Mouse (Mus musculus): ENCODE data around the gene Arhgap15.

Gene Arhgap15

DNA sequence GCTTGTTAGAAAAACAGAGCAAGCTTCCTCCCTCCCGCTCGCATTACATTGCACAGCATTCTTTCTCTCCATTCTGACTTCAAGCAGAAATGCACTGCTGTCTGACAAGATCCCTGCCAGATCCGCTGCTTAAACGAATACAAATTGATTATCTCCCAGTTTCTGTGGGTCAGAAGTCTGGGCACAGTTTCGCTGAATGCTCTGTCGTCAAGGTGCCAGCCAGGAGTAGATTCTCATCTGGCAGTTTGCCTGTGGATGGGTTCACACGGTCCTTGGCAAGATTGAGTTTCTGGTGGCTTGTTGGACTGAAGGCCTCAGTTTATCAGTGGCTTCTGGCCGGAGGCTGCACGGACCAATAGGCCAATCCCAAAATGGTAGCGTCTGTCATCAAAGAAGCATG, 435.9 kb downstream of the Arhgap15 start:
- DNase-seq (ENCODE audit: low read depth, low spot score): no peak

DNA sequence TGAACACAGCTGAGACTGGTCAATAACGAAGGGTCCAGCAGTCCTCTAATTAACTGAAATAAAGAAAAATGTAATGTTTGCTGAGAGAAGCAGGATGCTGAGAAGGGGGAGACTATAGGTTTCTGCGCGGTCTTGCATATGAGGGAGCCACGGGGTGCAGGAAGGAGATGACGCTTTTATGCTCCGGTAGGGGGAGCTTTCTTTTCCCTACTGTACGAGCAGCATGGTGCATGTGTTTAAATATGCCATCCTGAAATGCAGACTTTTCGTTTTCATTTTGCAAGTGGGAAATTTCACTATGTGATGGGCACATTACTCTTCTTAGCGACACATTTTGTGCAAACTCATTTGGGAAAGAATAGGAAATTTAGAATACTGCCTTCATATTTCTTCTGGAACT, 442.1 kb downstream of the Arhgap15 start:
- no peak for DNase-seq (ENCODE audit: low read depth, low spot score)

DNA sequence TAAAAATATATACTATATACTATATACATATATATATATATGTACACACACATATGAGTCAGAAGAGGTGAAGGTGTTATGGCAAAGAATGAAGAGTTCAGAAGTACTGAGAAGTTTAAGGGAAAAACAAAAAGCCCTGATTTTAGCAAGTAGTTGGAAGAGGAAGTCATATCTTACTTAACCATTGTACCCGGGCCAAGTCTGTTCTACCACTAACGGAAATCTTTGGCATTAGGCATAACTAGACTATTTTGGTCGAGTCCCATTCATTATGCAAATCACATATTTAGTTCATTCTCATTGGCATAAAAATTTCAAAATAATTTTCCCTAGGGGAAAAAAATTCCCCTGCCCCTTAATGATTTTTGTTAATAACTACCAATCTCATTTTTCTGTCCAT, 443.4 kb downstream of the Arhgap15 start:
- DNase-seq (ENCODE audit: low read depth, low spot score): no peak

DNA sequence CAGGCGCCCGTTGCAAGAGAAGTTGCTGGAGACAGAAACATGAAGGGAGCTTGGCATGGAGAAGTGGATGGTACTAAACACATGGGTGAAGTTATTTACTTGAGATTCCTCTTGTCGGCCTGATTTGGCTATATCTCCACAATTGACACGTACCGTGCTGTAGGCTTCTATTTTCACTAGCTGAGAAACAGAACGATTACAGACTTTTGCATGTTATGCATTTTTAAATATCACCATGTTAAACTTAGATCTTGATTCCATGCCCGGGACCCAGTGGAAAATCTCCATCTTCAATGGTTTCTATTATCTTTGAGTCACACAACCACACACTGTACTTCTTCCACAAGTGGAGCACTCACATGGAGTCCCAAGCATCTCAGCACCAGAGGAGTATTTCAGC, 466.9 kb downstream of the Arhgap15 start:
- no peak for DNase-seq (ENCODE audit: low read depth, low spot score)

DNA sequence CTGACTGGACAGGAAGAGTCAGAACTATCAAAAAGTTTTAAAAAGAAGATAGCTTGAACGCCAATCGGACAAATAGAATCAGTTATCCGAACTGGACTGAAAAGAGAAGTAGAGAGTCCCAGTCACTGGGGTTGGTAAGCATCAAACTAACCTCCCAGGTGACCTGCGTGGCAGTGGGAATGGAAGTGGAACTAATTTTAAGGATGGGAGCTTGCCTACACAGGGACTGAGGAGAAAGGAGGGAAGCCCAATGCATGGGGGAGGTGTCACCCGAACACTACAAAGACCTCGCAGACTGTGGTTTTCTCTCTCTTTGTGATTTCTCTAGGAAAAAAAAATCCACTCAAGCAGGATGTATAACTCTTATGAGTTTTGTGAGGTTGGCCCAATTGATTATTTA, 469.2 kb downstream of the Arhgap15 start:
- DNase-seq (ENCODE audit: low read depth, low spot score): no peak

DNA sequence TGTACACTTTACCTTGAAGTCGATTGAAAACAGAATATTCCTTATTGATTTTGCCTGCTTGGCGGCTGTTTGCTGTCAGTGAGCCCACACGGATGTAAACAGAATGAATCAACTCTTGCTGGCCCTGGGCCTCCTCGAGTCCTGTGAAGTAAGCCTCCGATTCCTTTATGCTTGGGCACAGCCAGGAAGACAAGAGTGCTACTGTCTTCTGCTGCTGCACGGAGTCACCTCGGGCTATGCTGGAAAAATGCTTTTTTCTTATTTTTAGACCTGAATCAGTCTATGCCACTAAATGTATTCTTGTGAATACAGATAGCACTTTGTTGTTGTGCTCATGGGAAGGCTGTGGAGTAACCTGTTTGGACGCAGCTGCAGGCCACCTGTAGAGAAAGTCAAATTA, 469.7 kb downstream of the Arhgap15 start:
- no peak for DNase-seq (ENCODE audit: low read depth, low spot score)

DNA sequence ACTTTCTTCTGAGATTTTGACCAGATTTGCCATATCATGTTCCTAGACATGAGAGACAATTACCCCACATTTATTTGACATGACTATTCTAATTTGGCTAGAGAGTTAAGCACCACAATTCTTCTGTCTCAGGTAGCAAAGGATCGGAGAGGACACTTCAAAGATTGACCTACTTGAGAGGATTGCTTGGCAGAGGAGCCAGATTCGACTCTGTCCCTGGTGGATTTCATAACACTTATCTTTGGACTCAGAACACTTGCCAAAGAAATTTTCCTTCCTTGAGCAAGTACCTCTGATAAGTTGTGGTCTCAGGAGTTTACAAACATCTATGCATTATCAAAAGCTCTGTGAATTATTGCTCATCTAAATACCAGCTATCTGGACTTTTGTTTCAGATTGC, 473.1 kb downstream of the Arhgap15 start:
- no peak for DNase-seq (ENCODE audit: low read depth, low spot score)

DNA sequence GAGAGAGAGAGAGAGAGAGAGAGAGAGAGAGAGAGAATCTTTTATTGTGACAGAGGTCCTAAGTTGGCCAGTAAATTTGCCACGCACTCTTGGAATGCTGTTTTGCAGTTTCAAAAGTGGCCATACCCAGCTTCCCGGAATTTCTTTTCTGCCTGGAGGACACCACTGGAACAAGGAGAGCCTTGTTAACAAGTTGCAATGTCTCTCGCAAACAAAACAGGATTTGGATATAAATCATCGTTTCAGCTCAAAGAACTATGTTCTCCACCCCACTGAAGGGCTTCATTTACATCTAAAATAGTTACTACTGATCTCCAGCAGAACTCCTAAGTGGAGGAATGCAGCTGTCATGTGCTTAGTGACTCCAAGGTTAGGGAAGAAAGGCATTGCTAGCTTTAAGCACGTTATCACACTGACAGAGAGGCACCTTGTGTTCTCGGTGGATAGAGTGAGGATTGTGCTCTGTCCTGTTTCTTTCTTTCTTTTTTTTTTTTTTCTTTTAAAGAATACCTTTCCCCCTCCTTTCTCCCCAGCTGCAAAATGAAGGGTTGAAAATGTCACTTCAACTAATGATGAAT, 473.6 kb downstream of the Arhgap15 start:
- no peak for DNase-seq (ENCODE audit: low read depth, low spot score)

DNA sequence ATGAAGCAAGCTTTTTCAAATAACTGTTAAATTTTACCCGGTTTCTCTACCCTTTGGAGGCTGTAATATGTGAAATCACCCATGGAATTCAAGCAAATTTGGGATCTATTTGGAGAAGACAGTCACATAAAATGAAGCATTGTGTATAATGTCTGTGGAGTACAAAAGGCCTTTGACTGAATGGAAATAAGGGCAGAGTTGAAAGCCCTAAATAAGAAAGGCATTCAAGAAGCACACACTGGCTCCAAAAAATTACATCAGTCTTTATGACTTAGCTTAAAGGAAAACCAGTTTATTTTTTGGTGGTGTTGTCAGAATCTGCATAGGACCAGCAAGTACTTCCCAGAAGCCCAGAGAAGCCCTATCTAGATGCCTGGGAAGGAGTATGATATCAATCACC, 486.2 kb downstream of the Arhgap15 start:
- no peak for DNase-seq (ENCODE audit: low read depth, low spot score)

DNA sequence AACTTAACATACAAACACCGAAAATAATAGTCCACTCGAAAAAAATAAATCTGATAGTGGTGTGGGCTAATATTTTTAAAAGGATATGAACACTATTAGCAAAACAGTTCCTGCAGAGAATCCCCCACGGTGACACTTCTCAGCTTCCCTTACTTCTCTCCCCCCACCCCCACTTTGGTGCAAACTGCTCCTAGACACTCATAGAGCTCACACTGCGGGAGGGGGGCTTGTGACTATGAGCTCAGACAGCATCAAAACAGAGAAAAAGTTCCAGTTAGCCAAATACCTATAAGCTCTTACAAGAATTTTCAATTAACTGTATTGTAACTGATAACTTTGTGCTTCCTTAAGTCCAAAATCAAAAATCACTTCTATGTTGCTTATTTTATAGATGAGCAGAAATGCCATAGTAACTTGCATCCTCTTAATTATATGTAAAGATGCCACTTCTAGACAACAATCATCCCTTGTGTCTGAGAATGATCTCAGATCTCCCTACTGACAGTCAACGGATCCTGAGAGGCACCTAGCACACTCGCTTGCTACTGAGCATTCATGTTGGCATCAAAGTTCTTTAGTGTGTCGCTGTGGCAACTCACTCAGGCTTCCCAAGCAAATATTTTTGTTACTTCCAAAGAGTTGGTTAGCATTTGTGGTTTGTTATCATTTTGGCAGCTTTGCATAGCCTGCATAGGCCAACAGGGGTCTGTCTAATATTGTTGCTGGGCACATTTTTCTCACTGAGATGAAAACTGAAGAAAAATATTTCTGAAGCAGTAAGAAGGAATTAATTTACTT, 493.2 kb downstream of the Arhgap15 start:
- DNase-seq (ENCODE audit: low read depth, low spot score): no peak

DNA sequence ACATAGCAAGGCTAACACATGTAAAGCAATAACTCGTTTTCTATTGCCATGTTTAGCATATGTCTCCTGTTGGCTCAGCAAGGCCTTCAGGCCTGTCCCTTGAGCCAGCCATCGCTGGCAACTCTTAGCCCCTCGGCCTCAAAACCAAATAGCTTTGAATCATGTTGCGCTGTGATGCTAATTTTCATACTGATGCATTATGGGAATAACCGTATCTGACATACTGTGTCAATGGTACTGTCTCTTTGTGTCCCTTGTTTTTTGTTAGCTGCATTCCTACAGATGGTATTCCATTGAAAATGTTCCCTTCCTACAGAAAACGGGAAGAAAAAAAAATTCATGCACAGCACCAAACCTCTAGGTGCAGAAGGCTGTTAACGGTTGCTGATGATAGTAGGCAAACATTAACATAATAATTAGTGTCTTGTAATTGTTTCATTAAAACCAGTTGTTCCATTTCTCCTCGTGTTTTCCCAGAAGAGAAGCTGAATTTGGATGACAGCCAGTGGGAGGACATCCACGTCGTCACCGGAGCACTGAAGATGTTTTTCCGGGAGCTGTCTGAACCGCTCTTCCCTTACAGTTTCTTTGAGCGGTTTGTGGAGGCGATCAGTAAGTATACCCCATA, 494.1 kb downstream of the Arhgap15 start:
- no peak for DNase-seq (ENCODE audit: low read depth, low spot score)

DNA sequence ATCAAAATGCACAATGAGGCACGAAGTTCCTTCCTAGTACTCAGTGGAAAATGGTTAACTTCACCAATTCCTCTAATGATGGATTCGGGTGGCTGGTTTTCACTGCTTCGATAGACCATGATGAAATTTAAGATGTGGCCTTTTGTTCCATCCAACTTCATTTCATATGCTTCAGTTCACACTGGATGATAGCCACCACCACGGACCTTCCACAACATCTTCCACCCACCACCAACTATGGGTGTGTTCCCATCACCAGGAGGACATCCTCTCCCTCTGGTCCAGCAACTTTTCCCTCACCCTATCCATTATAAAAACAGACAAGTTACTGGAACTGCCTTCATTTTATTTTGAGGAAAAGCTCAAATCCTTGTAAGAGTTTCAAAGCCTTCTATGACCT, 506.7 kb downstream of the Arhgap15 start:
- DNase-seq (ENCODE audit: low read depth, low spot score): no peak

DNA sequence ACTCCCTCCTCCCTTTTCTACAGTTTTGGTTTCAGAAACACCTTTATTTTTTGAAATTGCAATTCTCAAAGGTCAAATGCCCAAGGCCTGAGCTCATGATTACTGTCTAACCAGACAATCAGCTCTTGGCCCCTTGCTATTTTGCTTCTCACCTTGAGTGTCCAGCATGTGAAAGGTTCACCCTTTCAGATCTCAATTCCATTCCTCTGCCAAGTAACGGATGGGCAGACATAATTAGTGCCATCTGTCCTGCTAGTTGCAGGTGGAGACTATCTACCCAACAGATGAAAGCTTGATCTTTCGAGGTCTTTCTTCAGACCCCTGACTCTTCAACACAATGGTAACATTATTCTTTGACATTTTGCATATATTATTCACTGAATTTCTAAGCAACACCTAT, 509.3 kb downstream of the Arhgap15 start:
- DNase-seq (ENCODE audit: low read depth, low spot score): no peak

DNA sequence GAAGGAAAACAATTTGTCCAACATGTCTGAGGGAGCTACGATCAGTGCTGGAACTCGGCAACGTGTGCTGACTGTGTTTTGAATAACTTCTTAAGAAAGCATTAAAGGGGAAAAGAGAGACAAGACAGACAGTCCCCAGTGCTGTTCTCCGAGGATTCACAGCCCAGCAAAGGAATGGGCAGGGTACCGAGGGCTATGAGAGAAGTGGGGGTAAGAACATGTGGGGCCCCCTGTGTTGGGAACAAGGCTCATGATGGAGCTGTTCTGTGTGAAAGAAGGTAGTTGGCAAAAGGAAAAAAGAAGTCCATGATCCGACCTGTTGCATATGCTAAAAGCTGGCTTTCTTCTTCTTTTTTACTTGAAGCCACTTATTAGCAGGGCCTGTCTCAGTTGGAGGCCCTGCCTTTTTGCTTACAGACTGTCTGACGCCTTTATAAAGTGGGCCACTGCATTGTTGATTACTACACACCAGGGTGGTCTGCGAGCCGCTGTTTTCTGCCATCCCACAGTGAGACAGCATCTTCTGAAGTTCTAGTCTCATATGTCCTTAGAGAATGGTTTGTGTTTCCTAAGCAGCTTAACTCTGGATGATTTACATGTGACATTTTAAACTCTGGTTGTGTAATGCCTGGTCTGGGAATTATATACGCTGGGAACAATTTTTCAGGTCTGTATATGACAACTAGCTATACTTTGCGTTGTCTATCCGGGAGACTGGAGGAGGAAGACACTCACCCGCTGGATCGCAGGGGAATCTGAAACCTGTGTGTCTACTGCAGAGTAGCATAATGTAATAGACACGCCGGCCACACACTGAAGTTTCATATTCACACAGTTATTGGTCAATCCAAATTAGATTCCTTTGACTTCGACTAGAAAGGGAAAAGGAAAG, 523.1 kb downstream of the Arhgap15 start:
- no peak for DNase-seq (ENCODE audit: low read depth, low spot score)

DNA sequence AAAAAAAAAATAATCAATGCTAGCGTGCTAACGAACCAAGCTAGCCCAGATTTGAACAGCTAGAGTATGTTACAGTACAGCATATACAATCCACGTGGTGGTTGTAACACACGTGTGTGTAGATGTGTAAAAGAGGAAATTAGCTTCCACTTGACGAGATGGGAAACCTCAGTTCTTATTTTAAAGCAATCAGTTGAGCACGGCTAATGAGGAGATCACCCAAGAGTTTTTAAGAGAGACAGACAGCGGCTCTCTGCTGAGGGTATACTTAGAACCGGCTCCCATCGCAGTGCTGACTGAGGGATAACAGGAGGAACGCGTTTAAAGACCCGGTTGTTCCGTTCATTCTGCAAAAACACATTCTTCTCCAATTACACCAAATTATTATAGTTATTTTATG, 524.0 kb downstream of the Arhgap15 start:
- DNase-seq (ENCODE audit: low read depth, low spot score): no peak

DNA sequence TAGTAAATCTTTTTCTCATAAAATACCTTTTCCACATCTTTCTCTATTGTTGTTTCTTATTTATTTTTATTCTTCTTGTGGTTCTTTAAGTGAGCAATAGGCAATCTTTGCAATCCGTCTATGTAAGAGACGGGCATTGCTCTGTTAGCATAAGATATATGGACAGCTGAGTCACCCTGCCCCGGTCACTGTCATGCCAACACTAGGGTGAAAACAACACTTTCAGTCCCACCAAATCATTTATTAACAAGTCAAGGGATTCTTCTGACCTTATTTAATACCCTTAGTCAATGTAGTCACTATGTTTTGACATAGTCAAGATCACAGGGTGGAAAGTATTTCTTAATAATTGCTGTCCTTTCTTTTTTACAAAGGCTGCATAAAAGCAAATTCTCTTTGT, 525.8 kb downstream of the Arhgap15 start:
- DNase-seq (ENCODE audit: low read depth, low spot score): no peak

DNA sequence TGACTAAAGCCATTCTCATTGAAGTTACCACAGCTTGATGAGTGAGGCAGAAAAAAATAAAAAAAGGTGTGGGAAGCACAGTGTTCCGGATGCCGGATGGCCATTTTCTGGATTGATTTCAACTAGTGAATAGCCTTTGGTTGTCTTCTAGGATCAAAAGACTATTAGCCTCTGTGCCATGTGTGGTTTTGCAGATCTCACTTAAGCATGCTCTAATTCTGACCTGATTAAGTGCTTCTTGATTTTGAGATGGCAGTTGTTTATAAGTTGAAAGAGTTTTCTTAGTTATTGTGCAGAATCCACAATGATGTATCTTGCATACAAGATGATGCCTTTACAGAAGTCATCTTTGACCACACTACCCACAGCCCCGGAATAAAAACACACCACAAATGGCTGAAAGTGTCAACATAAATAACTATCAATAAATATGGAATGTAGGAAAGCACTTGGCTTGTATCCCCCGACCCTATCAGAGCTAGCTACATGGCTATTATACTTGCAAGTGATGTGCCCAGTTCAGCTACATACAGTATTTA, 537.6 kb downstream of the Arhgap15 start:
- DNase-seq (ENCODE audit: low read depth, low spot score): no peak

DNA sequence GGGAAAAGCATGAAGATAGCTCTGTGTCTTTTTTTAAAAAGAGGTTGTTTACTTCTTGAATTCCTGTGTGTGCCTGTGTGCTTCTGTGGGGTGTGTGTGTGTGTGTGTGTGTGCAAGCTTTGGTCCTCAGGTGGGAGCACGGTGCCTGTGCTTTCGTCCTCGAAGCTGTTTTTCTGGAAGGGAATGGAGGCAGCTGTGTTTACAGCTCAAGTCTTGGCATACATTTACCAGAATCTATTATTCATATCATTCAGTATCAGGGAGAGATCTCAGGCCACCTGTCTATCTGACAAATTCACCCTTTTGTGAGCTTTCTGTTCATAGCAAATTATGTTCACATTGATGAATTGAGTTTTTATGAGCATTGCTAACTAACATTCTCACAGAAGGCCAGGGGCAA, 550.5 kb downstream of the Arhgap15 start:
- DNase-seq (ENCODE audit: low read depth, low spot score): no peak

DNA sequence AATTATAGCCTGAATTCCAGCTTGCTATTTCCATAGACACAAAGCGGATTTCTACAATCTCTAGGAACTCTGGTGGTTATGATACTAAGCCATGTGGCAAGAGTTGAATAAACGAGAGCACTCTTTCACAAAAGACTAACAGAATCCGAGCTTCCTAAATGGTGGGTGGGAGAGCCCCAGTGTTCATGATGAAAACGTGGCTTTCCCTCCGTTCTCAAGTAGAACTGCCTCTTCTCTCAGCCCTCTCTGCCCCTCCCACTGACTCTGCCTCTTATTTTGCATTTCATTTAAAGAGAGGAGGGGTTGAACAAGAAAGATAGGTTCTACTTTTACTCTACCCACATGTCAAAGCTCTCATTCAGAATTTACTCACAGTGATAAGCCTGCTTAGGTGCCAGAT, 551.3 kb downstream of the Arhgap15 start:
- DNase-seq (ENCODE audit: low read depth, low spot score): no peak

DNA sequence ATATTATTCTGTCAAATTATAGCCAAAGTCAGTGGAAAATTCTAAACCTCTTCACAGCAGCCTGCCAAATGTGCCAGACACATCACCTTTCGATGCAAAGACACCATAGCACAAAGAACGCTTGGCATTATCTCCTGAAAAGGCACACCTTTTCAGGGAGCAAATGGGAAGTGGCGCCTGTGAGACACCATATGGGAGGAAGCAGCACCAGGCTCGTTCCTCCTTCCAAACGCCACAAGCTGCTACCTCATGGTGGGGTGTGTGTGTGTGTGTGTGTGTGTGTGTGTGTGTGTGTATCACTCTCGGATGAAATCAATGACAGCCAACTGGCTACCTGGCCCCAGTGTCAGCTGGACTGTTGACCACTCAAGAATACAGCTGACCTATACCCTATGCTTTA, 551.8 kb downstream of the Arhgap15 start:
- no peak for DNase-seq (ENCODE audit: low read depth, low spot score)

DNA sequence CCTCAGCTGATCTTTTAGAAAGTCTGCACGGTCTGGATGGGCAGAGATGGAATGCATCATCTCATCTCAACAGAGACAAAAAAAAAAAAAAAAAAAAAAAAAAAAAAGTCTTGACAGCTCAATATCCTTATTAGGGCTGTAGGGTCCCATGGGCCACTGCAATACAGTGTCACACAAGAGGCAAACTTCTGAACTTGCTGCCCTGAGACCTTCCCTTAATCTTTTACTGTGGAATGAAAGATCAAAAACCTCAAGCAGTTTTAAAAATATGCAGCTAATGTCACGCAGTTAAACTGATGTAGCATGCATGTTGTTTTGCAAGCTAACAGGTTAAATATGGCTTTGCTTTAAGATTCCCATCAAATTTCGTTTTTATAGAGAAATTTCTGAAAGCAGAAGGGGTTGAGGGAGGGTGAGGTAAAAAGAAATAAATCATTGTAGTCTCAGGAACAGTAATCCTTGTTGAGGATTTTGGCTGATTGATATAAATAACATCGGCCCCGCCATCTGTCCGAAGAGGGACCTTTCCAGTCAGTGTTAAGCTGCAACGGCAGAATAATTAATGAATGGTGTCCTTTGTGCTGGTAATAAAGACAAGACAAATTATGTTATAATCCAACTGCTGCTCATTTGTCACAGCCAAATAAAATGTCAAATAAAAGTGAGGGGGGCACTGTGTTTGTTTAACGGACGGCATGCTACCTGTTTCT, 555.8 kb downstream of the Arhgap15 start:
- DNase-seq (ENCODE audit: low read depth, low spot score): no peak
